Mouse (Mus musculus): ENCODE measurements around the gene Nip7. TPM values are rescaled to one million over a fixed set of nuclear protein-coding genes. Genes with fewer than 3 reads are reported as not detected.

The Nip7 gene
- polyA plus RNA-seq, 1 experiment from 2014 or later = 54.0 TPM

DNA sequence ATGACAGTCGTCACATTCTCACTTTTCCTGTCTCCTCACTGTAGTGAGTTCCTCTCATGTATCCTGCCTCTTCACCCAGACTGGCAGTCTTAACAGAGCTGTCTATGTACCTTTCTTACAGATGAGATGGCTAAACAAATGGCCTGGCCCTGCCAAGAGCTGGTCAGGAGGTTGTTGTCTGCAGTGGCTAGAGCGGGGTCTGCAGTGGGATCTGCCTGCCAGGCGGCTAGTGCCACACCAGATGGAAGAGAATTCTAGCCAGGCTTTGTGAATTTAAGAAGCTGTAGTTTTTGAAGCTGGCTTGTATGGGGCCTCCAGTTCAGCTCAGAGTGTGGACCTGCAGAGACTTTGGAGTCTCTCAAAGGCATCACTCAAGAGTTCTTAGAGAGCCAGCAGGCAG is 21.0 kb upstream of the Nip7 start:
- Histone ChIP-seq H3K4me2 (no peak overlapping the region), H3K4me1 (replicated peaks) (peaks cover 18% of the 10 kb centered on the region), H3K27me3 (replicated peaks) (no peaks in the 10 kb centered on the region), H3K9ac (no peak overlapping the region), H3K36me3 (peaks cover 27% of the 10 kb centered on the region), H3K9me3 (replicated peaks) (no peaks in the 10 kb centered on the region), H3K27ac (ENCODE audit: poor library complexity, severe bottlenecking) (no peak overlapping the region), H3K4me3 (no peak overlapping the region)
- 90% methylated on average over 3 of the region's 3 CpGs for whole genome bisulfite sequencing
- no peak for ATAC-seq (ENCODE audit: insufficient number of reproducible peaks, low FRiP score)

DNA sequence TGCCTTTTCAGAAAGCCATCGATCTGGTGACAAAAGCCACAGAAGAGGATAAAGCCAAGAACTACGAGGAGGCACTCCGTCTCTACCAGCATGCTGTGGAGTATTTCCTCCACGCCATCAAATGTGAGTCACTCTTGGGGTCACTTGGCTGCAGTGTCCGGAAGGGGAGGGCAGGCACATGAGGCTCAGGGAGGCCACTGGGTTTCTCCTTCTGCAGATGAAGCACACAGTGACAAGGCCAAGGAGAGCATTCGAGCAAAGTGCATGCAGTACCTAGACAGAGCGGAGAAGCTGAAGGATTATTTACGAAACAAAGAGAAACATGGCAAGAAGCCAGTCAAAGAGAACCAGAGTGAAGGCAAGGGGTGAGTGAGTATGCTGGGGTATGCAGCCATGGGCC is 20.1 kb upstream of the Nip7 start:
- H3K9ac ChIP-seq = no peak overlapping the region
- H3K27ac ChIP-seq (ENCODE audit: poor library complexity, severe bottlenecking) = no peak overlapping the region
- peaks cover 18% of the 10 kb centered on the region for H3K4me1 ChIP-seq (replicated peaks)
- no peak overlapping the region for H3K4me3 ChIP-seq
- H3K36me3 ChIP-seq = peaks cover 37% of the 10 kb centered on the region
- no peak for ATAC-seq (ENCODE audit: insufficient number of reproducible peaks, low FRiP score)
- 79% methylated on average over 8 of the region's 8 CpGs for WGBS
- H3K9me3 ChIP-seq (replicated peaks) = no peaks in the 10 kb centered on the region
- no peak overlapping the region for H3K4me2 ChIP-seq
- H3K27me3 ChIP-seq (replicated peaks) = no peaks in the 10 kb centered on the region

DNA sequence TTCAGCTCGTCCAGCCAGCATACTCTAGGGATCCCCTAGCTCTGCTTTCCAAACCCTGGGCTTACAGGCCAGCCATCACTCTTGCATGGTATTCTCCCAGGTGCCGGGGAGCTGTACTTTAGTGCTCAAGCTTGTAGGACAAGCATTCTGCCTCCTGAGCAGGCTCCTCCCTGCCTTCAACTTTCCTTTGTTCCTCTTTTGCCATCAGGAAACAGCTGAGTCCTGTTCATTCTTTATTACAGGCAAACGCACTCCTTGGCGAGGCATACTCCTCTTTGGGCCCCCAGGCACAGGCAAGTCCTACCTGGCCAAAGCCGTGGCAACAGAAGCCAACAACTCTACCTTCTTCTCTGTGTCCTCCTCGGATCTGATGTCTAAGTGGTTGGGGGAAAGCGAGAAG is 16.0 kb upstream of the Nip7 start:
- ATAC-seq (ENCODE audit: insufficient number of reproducible peaks, low FRiP score) = no peak
- peaks cover 77% of the 10 kb centered on the region for H3K36me3 ChIP-seq
- 83% methylated on average over 7 of the region's 7 CpGs for WGBS
- H3K9ac ChIP-seq = no peak overlapping the region
- no peak overlapping the region for H3K27ac ChIP-seq (ENCODE audit: poor library complexity, severe bottlenecking)
- no peaks in the 10 kb centered on the region for H3K9me3 ChIP-seq (replicated peaks)
- H3K4me2 ChIP-seq = no peak overlapping the region
- no peaks in the 10 kb centered on the region for H3K4me1 ChIP-seq (replicated peaks)
- H3K27me3 ChIP-seq (replicated peaks) = no peaks in the 10 kb centered on the region
- H3K4me3 ChIP-seq = no peak overlapping the region

DNA sequence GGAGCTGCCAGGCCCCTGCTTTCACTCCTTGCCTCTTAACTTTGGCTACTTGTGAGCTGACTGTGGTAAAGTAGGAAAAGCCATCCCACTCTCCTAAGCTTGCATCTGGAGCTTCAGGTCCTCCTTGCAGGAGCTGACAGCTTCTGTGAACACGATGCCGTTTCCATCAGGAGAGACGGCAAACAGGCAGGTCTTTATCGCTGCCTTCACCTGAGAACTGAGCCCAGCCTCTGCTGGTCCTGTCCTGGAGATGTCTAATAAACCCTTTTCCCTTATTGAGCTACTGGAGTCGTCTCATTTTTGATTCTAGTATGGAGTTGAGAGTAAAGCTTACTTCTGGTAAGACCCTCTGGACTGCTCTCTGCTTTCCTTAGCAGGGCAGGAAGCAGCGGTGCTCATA is 11.2 kb upstream of the Nip7 start:
- 84% methylated on average over 6 of the region's 6 CpGs for WGBS
- Histone ChIP-seq H3K36me3 (peaks cover 79% of the 10 kb centered on the region), H3K9ac (no peak overlapping the region), H3K4me2 (no peak overlapping the region), H3K4me3 (no peak overlapping the region), H3K4me1 (replicated peaks) (peaks cover 20% of the 10 kb centered on the region), H3K9me3 (replicated peaks) (no peaks in the 10 kb centered on the region), H3K27ac (ENCODE audit: poor library complexity, severe bottlenecking) (no peak overlapping the region), H3K27me3 (replicated peaks) (no peaks in the 10 kb centered on the region)
- ATAC-seq (ENCODE audit: insufficient number of reproducible peaks, low FRiP score) = no peak

DNA sequence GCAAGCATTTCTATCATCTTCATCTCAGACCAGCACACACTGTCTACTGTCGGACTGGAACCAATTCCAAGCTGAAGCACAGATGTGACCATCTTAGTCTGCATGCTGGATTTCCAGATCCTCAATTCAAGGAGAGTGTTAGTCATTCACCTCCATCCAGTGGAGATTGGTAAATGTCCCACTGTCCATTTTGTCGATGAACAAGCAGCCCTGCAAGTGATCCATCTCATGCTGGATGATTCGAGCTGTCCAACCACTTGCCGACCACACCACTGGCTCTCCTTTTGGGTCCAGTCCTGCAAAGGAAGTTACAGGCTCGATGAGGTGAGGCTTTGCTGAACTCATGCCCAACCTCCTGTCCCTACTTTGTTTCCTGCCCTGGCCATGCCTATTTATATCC is 9.7 kb upstream of the Nip7 start:
- 71% methylated on average over 5 of the region's 5 CpGs for WGBS
- no peak for ATAC-seq (ENCODE audit: insufficient number of reproducible peaks, low FRiP score)

DNA sequence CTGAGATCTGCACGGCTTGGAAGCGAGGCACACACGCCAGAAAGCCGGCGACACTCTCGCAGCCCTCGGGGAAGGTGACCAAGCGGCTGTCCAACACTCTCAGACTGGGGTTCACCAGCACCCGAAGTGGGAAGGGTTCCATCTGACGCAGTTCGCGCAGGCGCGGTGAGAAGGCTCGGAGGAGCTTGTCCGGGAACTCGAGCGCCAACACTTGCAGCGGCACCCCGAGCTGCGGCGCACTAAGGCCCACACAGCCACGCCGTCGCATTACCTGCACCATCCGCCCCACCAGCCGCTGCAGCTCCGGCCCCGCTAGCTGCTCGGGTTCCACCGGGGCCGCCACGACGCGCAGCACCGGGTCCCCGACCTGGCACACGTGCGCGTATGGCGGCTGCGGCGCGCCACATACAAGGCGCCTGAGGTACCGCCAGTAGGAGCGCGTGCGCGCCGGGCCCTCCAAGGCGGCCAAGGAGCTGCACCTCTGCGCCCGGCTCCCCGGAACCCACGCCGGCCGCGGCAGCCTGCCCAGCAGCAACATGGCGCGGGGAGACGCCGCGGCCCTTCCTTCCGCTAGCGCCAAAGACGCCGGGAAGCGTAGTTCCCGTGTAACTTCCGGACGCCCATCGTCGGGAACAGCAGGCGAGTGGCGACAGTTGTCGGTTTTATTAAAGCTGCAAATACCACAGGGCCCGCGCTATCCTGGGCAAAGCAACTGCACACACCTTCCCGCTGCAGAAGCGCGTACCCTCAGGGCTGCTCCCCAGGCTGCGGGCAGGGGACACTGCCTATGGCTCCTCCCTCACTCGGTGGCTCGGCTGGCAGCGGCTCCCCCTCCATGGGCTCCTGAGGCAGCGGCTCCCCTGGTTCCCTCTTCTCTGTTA is 8.4 kb upstream of the Nip7 start, which contains the start of gene Pdf:
Pdf (minus strand) TSS at position 554 of the 881 bp plus-strand sequence.
- WGBS = under 1% methylated on average over 87 of the region's 87 CpGs
- Histone ChIP-seq H3K4me1 (replicated peaks) (peaks cover 20% of the 10 kb centered on the region), H3K27me3 (replicated peaks) (no peaks in the 10 kb centered on the region), H3K27ac (ENCODE audit: poor library complexity, severe bottlenecking) (peak within 1 kb of the TSS; percentile 93), H3K4me3 (peak within 1 kb of the TSS; percentile 82), H3K9me3 (replicated peaks) (no peaks in the 10 kb centered on the region), H3K36me3 (peaks cover 79% of the 10 kb centered on the region), H3K4me2 (peak within 1 kb of the TSS; percentile 88), H3K9ac (peak within 1 kb of the TSS; percentile 93)
- ATAC-seq (ENCODE audit: insufficient number of reproducible peaks, low FRiP score) = peak; percentile 83

More for the DNA sequence above, 9.7 kb upstream of the Nip7 start:
- H3K4me3 ChIP-seq = peak overlapping the region; percentile 82
- H3K9ac ChIP-seq = peak overlapping the region; percentile 93; the same call in 1 of the 2 replicates
- H3K27me3 ChIP-seq (replicated peaks) = no peaks in the 10 kb centered on the region
- peaks cover 20% of the 10 kb centered on the region for H3K4me1 ChIP-seq (replicated peaks)
- 0 out of 2 replicates have a peak overlapping the region, but pooled peaks have one; percentile 93 for H3K27ac ChIP-seq (ENCODE audit: poor library complexity, severe bottlenecking)
- H3K4me2 ChIP-seq = peak overlapping the region; percentile 88
- peaks cover 79% of the 10 kb centered on the region for H3K36me3 ChIP-seq
- no peaks in the 10 kb centered on the region for H3K9me3 ChIP-seq (replicated peaks)

DNA sequence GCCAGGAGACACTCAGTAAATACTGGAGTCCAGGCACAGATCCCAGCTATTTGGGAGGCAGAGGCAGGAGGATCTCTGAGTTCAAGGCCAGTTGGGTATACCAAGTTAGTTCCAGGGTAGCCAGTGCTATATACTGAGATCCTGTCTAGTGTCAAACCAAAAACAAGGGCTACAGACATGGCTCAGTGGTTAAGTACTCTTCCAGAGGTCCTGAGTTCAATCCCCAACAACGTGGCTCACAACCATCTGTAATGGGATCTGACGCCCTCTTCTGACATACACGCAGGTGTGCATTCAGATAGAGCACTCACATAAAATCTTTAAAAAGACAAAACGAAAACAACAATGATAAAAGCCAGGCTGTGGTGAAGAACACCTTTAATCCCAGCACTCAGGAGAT is 7.2 kb upstream of the Nip7 start:
- Histone ChIP-seq H3K27ac (ENCODE audit: poor library complexity, severe bottlenecking) (no peak overlapping the region), H3K36me3 (peaks cover 79% of the 10 kb centered on the region), H3K9ac (no peak overlapping the region), H3K4me3 (peak overlapping the region; percentile 82; the same call in 1 of the 2 replicates), H3K4me1 (replicated peaks) (peaks cover 20% of the 10 kb centered on the region), H3K4me2 (peak overlapping the region; percentile 88; the same call in 1 of the 2 replicates), H3K27me3 (replicated peaks) (no peaks in the 10 kb centered on the region), H3K9me3 (replicated peaks) (no peaks in the 10 kb centered on the region)
- no peak for ATAC-seq (ENCODE audit: insufficient number of reproducible peaks, low FRiP score)
- WGBS = 93% methylated on average over 4 of the region's 4 CpGs

DNA sequence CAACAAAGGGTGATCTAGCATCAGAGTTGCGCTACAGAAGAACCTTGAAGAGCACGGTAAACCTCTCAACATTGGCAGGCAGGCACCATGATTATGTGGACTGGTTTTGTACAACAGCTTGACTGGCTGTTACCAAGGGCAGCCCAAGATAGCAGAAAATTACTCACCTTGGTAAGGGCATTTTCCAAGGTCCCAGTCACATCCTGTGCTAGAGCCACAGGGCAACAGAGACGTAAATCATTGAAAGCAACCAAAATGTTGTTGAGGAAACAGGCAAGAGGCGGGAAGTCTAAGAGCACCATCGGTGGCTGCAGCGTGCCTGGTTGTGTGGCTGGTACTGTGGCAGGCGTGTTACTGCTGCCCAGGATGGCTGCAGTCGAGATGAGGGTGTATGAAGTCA is 4.6 kb upstream of the Nip7 start:
- H3K27ac ChIP-seq (ENCODE audit: poor library complexity, severe bottlenecking) = no peak overlapping the region
- no peaks in the 10 kb centered on the region for H3K9me3 ChIP-seq (replicated peaks)
- 96% methylated on average over 8 of the region's 8 CpGs for WGBS
- ATAC-seq (ENCODE audit: insufficient number of reproducible peaks, low FRiP score) = no peak
- H3K36me3 ChIP-seq = peaks cover 59% of the 10 kb centered on the region
- no peaks in the 10 kb centered on the region for H3K27me3 ChIP-seq (replicated peaks)
- no peak overlapping the region for H3K4me3 ChIP-seq
- peaks cover 25% of the 10 kb centered on the region for H3K4me1 ChIP-seq (replicated peaks)
- H3K4me2 ChIP-seq = no peak overlapping the region
- H3K9ac ChIP-seq = no peak overlapping the region

DNA sequence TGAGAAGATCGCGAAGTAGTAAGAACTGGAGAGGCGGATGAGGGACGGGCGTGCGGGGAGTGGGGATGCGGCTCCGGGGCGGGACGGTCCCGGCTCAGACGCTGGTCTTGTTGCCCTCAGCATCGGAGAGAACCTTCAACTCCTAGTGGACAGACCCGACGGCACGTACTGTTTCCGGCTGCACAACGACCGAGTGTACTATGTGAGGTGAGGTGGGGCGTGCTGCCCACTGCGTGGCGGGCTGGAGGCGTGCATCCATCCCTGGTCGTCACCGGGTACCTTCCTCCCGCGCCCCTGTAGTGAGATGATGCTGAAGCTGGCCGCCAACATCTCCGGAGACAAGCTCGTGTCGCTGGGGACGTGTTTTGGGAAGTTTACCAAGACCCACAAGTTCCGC is 294 bp downstream of the Nip7 start:
- Histone ChIP-seq H3K27me3 (replicated peaks) (no peaks in the 10 kb centered on the region), H3K36me3 (peaks cover 45% of the 10 kb centered on the region), H3K9me3 (replicated peaks) (no peaks in the 10 kb centered on the region), H3K4me2 (peak overlapping the region; percentile 94), H3K4me1 (replicated peaks) (peaks cover 22% of the 10 kb centered on the region), H3K4me3 (peak overlapping the region; percentile 74), H3K27ac (ENCODE audit: poor library complexity, severe bottlenecking) (peak overlapping the region; percentile 27; the same call in 1 of the 2 replicates), H3K9ac (peak overlapping the region; percentile 80)
- under 1% methylated on average over 33 of the region's 33 CpGs for WGBS
- ATAC-seq (ENCODE audit: insufficient number of reproducible peaks, low FRiP score) = peak; percentile 56

DNA sequence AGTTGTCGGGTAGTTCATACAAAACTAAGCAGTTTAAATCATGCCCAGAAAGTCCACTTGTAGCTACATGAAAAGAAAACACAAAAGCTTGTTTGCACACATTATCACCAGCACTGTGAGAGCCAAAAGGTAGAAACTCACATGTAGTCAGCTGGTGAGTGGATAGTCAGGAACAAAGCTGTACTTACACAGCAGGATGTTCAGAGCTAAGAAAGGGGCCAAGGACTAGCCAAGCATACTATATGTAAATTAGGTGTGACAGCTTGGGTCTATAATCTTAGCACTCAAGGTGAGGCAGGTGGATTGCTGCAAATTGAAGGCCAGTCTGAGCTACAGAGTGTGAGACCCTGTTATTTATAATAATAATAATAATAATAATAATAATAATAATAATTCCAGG is 5.9 kb downstream of the Nip7 start:
- 74% methylated on average over 1 of the region's 1 CpGs for WGBS

DNA sequence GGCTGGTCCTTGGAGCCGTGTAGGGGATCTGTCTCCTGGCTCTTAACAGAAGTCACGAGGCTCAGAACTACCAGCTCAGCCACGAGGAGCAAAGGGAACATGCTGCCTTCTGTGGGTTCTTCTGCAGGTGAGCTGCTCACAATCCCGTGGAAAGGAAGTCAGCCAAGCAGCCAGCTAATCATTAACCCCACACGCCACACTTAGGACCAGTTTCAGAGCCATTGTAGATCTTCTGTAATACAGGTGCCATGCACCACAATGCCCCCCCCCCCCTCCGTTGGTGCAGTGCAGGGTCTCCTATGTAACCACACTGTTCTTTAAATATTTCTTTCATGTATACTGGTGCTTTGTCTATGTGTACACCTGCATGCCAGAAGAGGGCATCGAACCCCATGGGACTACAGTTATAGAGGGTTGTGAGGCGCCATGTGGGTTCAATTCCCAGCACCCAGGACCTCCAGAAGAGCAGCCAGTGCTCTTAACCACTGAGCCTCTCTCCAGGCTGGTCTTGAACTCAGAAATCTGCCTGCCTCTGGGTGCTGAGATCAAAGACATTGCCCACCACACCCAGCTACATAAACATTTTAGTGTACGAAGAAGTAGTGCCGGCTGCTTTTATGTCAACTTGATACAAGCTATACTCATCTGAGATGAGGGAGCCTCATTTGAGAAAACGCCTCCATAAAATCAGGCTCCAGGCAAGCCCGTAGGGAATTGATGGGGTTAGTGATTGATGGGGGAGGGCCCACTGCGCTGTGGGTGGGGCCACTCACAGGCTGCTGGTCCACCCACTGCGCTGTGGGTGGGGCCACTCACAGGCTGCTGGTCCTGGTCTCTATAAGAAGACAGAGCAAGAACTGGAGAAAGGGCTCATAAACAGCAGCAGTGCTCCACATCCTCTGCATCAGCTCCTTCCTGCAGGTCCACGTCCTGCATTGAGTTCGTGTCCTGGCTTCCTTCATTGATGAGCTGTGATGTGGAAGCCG is 9.1 kb downstream of the Nip7 start, which contains the start of gene Tmed6:
Tmed6 (minus strand) TSS at position 134 of the 986 bp plus-strand sequence.
- Histone ChIP-seq H3K36me3 (peaks cover 24% of the 10 kb centered on the region), H3K27me3 (replicated peaks) (no peaks in the 10 kb centered on the region), H3K4me1 (replicated peaks) (no peaks in the 10 kb centered on the region), H3K27ac (ENCODE audit: poor library complexity, severe bottlenecking) (no peak within 1 kb of the TSS), H3K4me2 (no peak within 1 kb of the TSS), H3K9me3 (replicated peaks) (no peaks in the 10 kb centered on the region), H3K4me3 (no peak within 1 kb of the TSS), H3K9ac (no peak within 1 kb of the TSS)
- no peak for ATAC-seq (ENCODE audit: insufficient number of reproducible peaks, low FRiP score)
- 54% methylated on average over 17 of the region's 17 CpGs for WGBS

More for the DNA sequence above, 5.9 kb downstream of the Nip7 start:
- H3K9ac ChIP-seq = no peak overlapping the region
- H3K4me2 ChIP-seq = no peak overlapping the region
- H3K9me3 ChIP-seq (replicated peaks) = no peaks in the 10 kb centered on the region
- H3K4me3 ChIP-seq = no peak overlapping the region
- peaks cover 15% of the 10 kb centered on the region for H3K36me3 ChIP-seq
- no peaks in the 10 kb centered on the region for H3K27me3 ChIP-seq (replicated peaks)
- no peak for ATAC-seq (ENCODE audit: insufficient number of reproducible peaks, low FRiP score)
- peaks cover 4% of the 10 kb centered on the region for H3K4me1 ChIP-seq (replicated peaks)
- H3K27ac ChIP-seq (ENCODE audit: poor library complexity, severe bottlenecking) = no peak overlapping the region
